Mouse (Mus musculus) megakaryocyte-erythroid progenitor cell, adult 5-6 weeks (primary cell): ENCODE measurements around the gene Naa38. TPM values are rescaled to one million over a fixed set of nuclear protein-coding genes. Genes with fewer than 3 reads are reported as not detected.

Source experiments
- ATAC-seq: replicated peaks from 2 replicates; pipeline ENCODE4 v1.8.0; 2016; ENCODE audit warnings: mild to moderate bottlenecking, inconsistent platforms; ENCODE audit not compliant: severe bottlenecking, poor library complexity, low FRiP score, low TSS enrichment
- total RNA-seq, 2 experiments: library from RNA; stranded (forward) in 1 of 2; stranded (reverse) in 1 of 2; fragments of 200-1000, 215-1000 nt in 1 of 2; fragments of >200 nt in 1 of 2; fragmentation: Nextera tagmentation in 1 of 2; gene quantifications; 2 replicates each; pipeline ENCODE4 v1.2.3; 2014 to 2017

Naa38 gene
- total RNA-seq (2014; fragmentation: Nextera tagmentation), result 161 and 169 TPM in 2 replicates
- 156 and 170 TPM in 2 replicates for total RNA-seq (2017)

DNA sequence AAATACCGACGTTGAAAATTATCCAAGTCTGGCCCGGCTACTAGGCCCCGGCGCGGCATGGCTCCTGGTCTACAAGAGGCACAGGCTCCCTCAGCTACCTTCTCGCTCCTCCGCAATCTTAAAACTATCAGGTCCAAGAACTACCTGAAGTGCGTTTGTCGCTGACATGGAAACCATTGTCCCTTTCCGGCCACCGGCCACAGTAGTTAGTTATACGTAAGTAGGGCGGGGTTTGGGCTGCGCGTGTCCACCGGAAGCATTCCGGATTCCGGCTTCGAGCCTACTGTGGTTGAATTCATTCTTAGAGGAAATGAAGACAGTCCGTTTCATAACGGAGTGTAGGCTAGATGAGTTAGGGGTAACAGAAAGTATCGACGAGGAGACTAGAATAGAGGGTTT is at the start of gene Naa38, which contains the start of gene Cyb5d1:
Gene Naa38 (plus strand): TSS at position 253 of the 399 bp plus-strand sequence.
Gene Cyb5d1 (minus strand): TSS at position 397 of the 399 bp plus-strand sequence.
- peak; percentile 66; the same call in 1 of the 2 replicates for ATAC-seq

DNA sequence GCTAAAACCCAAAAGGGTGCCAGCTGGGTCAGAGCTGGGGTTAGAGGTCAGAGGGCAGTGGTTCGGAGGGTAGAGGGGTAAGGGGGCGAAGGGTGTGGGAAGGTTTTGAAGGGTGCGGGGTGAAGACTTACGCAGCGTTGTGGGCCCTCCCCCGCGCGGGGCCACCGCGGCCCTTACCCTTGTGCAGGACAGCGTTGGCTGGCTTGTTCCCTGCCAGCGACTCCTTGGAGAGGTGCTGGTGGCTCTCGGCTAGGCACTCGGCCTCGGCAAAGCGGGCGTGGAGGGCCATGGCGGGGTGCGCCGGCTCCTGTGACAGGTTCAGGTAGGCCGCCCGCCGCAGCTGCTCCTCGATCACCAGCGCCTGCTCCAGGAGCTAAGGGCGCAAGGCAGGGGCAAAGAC is 48.8 kb upstream of the Naa38 start:
- no peak for ATAC-seq

DNA sequence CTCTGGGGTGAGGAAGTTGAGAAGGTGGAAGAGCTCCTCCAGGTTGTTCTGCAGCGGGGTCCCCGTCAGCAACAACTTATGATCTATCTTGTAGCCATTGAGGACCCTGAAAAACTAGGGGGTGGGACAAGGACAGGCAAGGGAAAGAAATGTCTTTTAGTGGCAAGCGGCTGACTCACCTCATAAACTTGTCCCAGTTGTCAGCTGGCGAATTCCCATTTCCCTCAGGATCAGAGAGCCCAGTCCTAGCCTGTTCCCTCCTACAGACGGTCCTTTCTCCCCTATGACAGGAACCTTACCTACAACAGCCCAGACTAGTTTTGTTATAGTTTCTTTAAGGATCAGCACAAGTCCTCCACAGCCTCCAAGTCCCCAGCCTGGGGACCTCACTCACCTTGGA is 38.7 kb upstream of the Naa38 start:
- ATAC-seq, result no peak

DNA sequence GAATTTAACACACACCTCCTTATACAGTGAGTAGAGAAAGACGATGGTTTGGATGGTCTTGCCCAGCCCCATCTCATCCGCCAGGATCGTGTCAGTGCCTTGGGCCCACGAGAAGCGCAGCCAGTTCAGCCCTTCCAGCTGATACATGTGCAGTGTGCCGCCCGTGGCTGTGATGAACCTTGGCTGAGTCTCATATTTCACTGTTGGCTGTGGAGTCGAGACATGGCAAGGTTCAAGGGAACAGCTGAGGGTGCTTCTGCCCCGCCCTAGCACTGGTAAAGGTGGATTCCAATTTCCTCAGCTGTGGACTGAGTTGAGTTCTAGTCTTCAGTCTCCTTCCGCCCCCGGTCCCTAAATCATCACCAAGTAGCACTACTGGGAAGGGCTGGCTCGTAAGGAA is 37.6 kb upstream of the Naa38 start:
- ATAC-seq, result no peak

DNA sequence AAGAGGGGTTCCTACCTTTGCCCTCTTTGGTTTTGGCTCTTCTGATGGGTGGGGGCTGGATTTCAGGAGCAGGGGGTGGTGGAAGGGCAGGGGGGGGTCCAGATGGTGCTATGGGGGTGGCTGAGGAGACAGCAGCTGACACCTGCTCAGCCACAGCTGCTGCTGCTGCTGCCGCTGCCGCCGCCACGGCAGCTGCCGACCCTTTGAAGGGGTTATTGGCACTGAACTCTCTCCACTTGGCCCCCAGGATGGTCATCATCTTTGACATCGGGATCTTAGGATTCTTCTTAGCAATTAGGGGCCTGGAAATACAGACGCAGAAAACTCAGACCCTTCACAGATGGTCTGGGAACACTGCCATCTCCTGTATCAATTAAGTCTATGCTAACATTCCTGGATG is 33.3 kb upstream of the Naa38 start:
- ATAC-seq, result no peak

DNA sequence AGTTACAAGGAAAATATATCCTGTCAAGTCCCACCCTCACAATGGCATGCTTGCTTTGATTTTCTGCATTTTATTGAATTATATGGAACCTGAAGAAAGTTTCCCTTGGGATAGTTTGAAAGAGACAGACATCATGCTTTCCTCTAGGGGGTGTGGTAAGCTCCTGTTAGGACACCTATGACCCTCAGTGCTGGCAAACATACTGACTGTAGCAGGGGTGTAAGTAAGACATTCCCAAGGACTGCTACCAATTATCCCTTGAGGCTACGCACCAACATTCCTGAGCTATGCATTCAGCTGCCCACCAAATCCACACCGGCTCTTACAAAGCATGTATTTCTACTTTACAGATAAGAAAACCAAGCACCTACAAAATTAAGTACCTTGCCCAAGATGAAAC is 32.8 kb upstream of the Naa38 start:
- no peak for ATAC-seq

DNA sequence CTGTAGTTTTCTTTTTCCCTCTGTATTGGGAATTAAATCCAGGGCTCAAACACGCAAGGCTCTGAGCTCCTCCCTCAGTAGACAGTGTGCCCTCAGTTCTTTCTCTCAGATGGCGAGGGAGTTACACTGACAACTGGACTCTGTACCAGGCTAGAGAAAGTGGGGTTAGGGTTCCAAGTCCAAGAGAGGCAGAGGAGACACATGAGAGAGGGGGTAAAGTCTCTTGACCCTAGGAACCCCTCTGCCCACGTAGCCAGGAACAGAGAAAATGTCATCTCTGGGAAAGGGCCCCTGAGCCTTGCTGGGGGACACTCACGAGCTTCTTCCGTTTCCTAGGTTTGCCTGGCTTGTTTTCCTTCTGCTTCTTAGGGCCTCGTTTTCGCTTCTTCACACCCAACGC is 30.9 kb upstream of the Naa38 start:
- ATAC-seq, result no peak

DNA sequence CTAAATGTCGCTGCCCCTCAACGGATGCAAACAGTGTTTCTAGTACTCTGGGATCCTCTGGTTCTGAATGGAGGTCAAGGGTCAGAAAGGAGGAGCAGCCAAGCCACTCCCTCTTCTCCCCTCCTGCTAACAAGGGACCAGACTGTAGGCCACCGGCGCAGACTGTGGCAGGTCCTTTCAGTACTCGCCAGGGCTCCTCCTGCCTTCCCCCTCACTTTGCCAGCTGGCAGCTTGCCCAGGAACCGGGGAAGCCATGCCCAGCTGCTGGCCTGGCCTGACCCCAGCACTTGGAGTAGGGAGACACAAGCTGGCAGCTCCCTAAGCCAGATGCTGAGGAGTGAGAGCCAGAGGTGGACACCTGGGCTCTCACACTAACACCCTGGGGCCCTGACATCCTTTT is 30.4 kb upstream of the Naa38 start:
- peak; percentile 23 for ATAC-seq

DNA sequence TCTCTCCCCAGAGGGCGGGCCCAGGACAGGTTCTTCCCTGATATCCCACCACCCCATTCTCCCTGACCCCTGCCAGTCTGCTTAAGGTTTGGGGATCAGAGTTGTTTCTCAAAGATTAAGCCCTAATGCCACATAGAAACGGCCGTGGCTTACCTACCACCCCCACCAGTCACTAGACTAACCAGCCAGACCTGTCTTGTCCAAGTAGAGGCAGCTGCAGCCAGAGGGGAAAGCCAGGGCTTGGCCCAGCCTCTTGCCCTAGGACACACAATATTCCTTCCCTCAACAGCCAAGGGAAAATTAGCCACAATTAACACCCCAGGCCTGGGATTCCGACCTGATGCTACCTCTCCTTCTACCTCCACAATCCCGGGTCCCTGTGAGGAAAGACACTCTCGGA is 29.6 kb upstream of the Naa38 start:
- ATAC-seq, result no peak

DNA sequence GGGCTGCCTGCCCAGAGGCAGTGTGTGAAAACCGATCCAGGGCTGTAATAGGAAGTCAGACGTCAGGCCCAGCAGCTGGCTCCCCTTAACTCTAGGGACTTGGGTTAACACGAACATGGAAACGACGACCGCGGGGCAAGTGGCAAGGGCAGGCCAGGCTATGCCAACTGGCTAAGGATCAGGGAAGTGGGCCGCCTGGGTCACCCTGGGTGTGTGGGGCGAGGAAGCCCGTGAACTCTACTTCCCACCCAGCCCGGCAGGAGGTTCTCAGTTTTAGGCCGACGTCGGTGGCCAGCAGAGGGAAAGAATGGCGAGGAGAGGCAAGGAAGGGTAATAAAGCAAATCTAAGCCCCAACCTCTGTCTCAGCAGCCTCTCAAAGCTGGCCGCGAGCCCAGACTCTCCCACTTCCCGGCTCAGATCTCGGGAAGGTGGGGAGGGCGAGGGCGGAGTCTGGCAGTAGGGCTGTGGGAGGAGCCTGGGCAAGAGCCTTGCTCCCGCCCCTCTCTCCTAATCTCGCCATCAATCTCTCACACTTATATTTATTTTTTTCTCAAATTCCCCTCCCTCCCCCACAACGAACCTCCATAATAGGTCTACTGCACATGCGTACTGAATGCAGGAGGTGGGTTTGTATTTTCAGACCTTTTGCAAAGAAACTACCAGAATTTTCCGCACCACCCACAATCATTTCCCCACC is 29.0 kb upstream of the Naa38 start:
- ATAC-seq, result peak; percentile 78

DNA sequence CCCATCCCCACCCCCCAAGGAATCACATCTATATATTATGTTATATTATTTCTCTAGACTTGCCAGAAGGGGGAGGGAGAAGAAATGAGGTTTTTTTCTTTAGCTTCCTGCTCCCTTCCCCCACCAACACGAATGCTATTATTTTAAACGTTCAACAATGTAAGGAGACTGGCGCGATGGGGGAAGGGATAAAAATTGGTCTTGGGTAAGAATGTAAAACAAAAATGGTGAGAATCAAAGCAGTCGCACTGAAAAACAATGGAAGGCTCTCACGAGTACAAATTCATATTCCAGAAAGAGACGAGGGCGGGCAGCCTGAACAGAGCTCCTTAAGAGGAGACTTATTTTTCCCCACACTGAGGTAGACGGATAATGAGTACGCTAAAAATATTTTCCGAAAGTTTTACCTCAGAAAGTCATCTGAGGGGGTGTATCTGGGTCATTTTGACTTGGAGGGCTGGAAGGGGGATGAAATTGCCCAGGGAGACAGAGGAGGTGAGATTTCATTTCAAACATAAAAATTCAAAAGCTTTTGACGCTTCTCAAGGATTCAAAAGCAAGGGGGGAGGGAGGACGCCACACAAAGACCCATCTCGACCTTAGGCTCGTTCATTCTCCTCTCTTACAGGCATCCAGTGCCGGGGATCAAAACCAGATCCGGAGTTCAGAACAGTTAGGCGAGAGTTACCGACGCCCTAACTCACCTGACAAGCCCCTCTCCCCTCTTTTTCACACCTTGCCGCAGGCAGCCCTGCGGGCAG is 28.3 kb upstream of the Naa38 start:
- ATAC-seq, result no peak

DNA sequence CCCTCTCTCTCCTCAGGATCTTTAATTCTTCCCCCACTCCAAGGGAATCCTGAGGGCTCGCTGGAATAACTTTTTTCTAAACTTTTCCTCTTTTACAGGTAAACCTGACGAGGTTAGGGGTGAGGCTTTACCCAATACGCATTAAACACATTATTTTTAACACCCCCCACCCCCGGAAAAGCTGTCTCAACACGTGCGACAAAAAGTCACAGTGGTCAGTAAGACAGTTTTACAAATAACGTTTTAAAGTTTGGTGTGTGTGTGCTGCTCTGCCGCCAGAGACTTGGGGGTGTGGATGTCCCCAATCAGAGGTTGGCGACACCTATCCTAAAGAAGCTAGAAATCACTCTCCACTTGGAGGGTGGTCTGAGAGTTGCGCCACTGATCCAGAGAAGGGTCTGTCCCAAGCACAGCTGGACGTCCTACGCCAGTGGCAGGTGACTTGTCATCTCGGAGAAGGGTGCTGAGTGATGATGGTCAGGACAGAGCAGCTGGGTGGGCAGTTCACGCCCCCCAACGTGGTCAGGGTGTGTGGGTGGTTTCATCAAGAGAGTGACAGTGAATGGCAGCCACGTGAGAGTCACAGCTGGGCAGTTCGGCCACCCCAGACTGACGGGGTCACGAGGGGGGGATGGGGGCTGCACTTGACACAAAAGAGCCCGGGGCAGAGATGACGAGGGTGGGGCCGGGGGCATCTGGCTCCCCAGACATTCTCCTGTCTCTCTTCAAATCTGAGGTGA is 27.5 kb upstream of the Naa38 start:
- ATAC-seq, result no peak

DNA sequence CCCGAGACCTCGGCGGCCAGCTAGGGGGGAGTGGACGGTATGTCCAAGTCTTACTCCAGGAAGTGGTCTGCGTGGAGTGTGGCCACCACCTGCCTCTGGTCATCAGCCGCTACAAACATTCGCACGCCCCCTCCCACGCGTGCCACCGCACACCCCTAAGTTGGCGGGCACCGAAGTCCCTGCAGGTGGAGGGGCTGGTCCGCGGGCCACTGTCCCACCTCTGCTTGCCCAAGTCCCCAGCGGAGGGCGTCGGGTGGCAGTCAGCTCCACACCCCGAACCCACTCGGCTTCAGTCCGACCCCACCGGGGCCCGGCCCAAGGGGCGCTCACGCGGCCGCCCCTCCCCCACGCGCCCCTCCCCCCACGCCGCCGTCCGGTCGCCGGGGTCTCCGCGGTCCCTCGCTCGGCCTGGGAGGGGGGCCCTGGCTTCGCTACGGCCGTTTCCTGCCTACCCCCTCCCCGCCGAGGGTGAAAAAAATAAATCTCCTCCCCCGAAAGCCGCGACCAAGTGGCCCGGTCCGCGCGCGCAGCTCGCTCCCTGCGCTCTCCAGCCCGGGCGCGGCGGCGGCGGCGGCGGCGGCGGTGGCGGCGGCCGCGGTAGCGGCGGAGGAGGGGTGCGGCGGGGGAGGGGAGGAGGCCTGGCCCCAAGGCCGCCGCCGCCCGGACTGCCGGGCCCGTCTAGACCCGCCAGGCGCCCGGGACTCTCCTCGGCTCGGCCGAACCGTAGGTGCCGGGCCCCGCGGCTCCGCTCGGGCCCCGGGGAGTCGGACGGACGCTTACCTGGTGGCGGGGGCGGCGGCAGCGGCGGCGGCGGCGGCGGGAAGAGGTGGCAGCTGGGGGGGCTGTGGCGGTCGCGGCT is 26.7 kb upstream of the Naa38 start:
- no peak for ATAC-seq

DNA sequence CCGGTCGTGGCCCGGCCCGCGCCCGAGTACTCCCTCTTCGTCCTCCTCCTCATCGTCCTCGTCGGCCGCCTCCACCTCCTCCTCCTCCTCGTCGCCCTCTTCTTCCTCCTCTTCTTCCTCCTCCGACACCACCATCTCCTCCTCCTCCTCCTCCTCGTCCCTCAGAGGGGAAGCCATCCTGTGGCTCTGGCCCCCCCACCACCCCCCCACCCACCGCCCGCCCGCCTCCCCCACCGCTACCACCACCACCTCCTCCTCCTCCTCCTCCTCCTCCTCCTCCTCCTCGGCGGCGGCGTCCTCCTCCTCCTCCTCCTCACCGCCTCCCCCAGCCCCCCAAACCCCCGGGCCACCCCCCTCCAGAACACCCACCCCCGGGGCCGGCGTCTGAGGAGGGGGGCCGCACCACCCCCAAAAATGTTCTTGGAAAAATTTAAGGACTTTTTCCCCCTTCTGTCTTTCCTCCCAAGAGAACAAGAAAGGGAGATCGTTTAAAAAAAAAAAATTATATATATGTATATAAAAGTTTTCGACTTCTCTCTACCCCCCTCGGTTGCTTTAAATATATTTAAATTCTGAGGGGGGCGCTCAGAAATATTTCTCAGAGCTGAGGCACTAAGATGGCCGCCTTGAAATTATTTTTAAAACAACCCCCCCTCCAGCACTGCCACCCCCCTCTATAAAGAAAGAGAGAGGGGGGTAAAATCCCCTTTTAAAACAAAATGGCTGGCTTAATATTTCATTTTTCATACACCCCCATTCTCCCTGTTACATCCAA is 25.9 kb upstream of the Naa38 start, which contains the start of gene Chd3:
Gene Chd3 (minus strand): TSS at position 192 of the 775 bp plus-strand sequence.
- ATAC-seq, result no peak

DNA sequence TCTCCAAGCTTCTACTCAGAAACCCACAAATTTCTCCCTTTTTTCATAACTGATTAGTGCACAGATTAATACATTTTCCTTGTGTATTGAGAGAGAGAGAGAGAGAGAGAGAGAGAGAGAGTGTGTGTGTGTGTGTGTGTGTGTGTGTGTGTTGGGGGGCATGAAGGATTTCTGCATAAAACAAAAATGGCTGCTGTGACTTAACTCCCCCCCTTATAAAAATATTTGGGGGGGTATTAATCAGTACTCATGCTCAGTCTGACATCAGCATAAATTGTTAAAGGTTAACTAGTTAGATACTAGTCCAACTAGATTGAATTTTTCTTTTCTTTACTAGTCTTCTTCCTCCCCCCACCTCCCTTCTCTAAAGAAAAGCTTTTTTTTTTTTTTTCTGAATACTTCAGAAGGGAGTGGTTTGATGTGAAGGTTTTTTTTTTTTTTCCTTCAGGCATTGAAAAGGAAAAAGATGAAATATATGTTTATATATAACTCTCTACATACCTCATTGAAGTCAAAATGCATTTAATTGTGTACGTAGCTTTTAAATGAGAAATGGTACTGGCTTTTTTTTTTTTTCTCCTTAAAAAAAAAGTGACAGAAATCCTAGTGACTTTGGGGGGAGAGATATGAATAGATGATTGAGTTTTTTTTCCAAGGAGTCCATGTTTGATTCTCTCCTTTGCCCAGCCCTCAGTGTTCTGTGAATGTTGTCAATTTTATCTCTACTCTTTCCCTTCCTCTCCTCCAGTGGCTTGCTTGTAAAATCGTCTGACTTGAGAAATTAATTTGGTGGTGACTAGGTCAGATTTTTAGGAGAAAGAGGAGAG is 25.1 kb upstream of the Naa38 start:
- no peak for ATAC-seq

DNA sequence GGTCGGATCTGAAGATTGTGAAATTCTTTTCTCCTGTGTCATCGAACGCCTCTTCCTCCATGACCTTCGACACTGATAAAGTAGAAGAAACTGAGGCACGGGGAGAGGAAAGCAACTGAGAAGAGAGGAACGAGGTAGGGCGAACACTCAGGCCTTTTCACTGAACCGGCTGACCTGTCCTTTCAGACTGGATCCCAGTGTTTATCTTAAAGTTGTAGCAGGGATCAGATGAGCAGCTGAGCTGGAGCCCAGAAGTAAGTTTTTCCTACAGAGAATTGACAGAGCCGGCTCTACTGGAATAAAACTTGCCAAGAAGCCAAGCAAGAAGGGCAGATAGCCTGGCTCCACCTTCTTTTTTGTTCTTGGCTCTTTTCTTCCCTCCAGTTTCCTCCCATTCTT is 24.5 kb upstream of the Naa38 start:
- ATAC-seq, result no peak

DNA sequence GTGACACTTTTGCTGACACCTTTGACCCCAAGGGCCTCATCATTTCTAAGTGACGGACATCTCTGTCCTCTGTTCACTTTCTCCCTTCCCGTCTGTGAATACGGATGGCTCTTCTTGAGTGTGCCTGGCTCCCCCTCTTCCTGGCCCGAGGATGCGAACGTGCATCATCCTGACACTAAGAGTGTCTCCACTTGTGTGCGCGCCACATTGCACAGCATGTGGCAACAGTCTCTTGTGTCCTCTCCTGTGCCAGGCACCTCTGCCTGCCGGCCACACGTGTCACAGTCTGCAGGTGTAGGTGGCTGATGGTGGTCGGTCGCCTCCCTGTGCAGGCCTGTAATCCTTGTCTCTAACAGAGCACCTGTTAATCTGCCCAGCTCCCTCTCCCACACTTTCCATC is 23.7 kb upstream of the Naa38 start:
- ATAC-seq, result peak; percentile 16; the same call in 1 of the 2 replicates
